Mouse (Mus musculus) liver, postnatal 0 days (tissue): ENCODE data around the gene Dgkb.

Experiments
- CTCF ChIP-seq: sonication (generic); IDR thresholded peaks from 2 replicates; pipeline ENCODE4 v1.5.1; 2016; ENCODE audit warnings: antibody characterized with exemption, low read depth
- EP300 ChIP-seq: IDR thresholded peaks from 2 replicates; pipeline ENCODE4 v1.6.1; 2016; ENCODE audit warnings: antibody characterized with exemption, low read depth, mild to moderate bottlenecking

GRCm38 (mm10) chr12:38593653-38594052, 776.1 kb downstream of the Dgkb start:
- TF ChIP-seq EP300: no peak
- TF ChIP-seq CTCF: no peak
